Mouse (Mus musculus) ES-Bruce4 (cell line): ENCODE measurements at regions not wholly inside any gene's neighbourhood (a gene's known extent, or its start where the extent isn't known, plus 50 kb on each side); places are given as distances from the start of the nearest gene placed in this dataset.

ENCODE experiments used
- CTCF ChIP-seq: IDR thresholded peaks from one replicate; pipeline ENCODE4 v1.8.1; 2011; ENCODE audit warnings: low read depth, low read length
- EP300 ChIP-seq: IDR thresholded peaks from 2 replicates; pipeline ENCODE4 v1.6.1; 2011; ENCODE audit warnings: low read depth, low read length; ENCODE audit not compliant: insufficient read depth
- POLR2A ChIP-seq: IDR thresholded peaks from one replicate; pipeline ENCODE4 v1.8.1; 2011; ENCODE audit warnings: low read length; ENCODE audit not compliant: insufficient read depth

DNA sequence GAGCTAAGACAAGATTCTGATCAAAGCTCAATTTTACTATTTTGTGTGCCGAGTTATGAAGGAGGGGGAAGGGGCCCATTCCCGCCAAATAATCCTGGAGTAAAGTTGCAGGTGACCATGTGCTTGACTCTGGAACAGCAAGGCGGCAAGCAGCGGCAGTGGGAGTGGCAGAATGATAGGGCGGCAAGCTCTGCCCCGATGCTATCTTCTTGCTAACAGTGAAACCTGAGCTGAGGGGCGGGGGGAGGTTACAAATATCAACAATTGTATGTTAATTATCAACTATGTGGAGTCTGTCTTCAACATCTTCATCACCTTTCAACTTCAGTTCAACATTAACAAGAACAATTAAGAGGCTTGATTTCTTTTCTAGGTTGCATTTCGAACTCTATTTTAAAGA is 182.9 kb downstream of the Hnmt start:
- TF ChIP-seq EP300 (no peak), CTCF (no peak), POLR2A (no peak)
